Mouse (Mus musculus) megakaryocyte, embryonic 14.5 days (primary cell): ENCODE data around the gene Nphp1.

Source experiments
- FLI1 ChIP-seq: IDR thresholded peaks from 2 replicates; pipeline ENCODE4 v1.6.1; 2012; ENCODE audit warnings: low read length, inconsistent platforms, mixed read lengths
- GATA1 ChIP-seq: IDR thresholded peaks from 3 replicates; pipeline ENCODE4 v1.6.1; 2012; ENCODE audit warnings: mixed read lengths, low read length, inconsistent platforms, borderline replicate concordance

DNA sequence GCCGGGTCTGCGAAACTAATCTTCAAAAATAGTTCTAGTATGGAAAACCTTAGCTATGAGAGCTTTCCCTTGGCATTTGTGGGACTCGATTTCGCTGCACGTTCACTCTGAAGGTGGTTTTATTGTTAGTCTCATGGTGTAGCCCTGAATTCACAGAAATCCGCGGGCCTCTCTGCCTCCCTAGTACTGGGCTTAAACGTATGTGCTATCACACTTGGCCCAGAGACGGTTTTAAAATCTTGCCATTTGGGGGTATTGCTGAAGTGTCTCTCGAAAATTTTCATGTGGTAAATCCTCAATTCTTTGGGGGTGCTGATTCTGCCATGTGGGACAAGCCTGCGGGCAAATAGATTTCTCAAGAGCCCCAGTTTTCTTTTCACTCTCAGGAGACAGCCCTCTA lies 441 bp upstream of the Nphp1 start:
- TF ChIP-seq GATA1 (no peak), FLI1 (no peak)
